Mouse (Mus musculus) retina, postnatal 7 days (tissue): ENCODE results near the gene Ankrd11.

Experiments used
- DNase-seq: peaks from one replicate; pipeline ENCODE4 v3.0.0-alpha.2; 2012; ENCODE audit warnings: low read depth, low spot score

Gene Ankrd11

GRCm38 (mm10) chr8:122925939-122926722 lies 115.9 kb downstream of the Ankrd11 start:
- DNase-seq: no peak

GRCm38 (mm10) chr8:122924091-122924490 lies 118.0 kb downstream of the Ankrd11 start:
- DNase-seq: no peak

GRCm38 (mm10) chr8:122923431-122924090 lies 118.5 kb downstream of the Ankrd11 start:
- no peak for DNase-seq

- DNase-seq: no peak
Measured at GRCm38 (mm10) chr8:122922945-122923344, 119.1 kb downstream of the Ankrd11 start.

GRCm38 (mm10) chr8:122920890-122921289 lies 121.2 kb downstream of the Ankrd11 start:
- DNase-seq: no peak

- no peak for DNase-seq
Measured at GRCm38 (mm10) chr8:122918438-122919107, 123.5 kb downstream of the Ankrd11 start.

- DNase-seq: no peak
Measured at GRCm38 (mm10) chr8:122917531-122918392, 124.3 kb downstream of the Ankrd11 start.

DNA sequence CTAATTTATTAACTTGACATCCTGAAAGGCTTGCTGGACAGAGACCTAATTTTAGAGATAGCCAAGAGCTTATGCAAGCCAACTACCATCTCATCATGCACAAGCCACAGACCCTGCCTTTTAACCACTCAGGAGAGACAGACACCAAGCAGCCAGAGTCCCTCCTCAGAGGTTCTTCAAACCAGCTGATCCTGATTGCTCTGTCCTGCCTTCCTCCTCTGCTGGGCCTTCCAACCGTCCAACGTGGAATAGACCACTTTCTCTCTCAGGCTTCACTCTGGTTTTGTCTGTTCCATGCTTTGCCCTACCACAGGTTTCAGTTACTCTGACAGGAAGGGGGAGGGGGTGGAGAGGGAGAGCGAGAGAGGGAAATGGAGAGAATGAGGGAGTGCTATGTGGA lies 125.3 kb downstream of the Ankrd11 start:
- no peak for DNase-seq

DNA sequence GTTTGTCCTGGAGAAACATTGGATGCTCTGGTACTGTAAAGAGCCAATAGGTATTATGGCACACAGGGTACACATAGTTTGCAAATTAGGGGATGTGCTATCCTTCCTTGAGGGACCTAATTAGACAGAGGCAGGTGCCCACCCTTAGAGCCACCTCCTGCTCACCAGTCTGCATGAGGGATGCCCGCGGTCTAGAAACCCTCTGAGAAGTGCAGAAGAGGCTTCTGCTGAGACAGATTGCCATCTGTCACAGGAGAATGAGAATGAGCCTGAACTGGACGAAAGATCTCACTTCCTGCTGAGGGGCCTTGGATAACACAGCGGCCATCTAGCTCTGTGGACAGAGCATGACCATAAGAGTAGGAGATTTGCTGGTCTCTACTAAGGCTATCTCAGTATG lies 129.2 kb downstream of the Ankrd11 start:
- DNase-seq: no peak

- no peak for DNase-seq
Measured at GRCm38 (mm10) chr8:122912150-122912549, 129.9 kb downstream of the Ankrd11 start.

DNA sequence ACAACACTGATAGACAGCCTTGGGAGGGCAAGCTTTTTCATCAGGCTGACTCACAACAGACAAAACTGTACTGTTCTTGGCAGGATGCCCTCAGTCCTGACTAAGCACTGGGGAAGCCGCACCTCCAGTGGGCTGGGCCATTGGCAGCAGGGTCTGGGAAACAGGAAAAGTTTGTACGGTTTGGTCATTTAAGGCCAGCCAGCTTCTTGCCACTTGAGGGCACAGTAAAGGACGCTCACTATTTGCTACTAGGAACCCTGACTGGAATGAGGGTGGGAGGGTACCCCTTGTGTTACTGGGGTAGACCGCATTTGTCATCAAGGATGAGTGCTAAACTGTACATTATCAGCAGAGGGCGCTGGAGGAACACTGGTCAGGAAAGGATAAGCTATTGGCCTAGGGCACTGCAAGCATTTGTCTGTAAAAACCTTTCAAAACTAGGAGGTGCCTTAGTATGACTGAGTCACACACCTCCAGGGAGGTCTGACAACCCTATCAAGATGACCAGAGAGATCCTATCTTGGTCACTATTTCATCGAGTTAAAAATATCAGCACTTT lies 135.5 kb downstream of the Ankrd11 start:
- peak; percentile 74 for DNase-seq

GRCm38 (mm10) chr8:122905346-122905745 lies 136.7 kb downstream of the Ankrd11 start:
- no peak for DNase-seq

- DNase-seq: no peak
Measured at GRCm38 (mm10) chr8:122904496-122904895, 137.6 kb downstream of the Ankrd11 start.

DNA sequence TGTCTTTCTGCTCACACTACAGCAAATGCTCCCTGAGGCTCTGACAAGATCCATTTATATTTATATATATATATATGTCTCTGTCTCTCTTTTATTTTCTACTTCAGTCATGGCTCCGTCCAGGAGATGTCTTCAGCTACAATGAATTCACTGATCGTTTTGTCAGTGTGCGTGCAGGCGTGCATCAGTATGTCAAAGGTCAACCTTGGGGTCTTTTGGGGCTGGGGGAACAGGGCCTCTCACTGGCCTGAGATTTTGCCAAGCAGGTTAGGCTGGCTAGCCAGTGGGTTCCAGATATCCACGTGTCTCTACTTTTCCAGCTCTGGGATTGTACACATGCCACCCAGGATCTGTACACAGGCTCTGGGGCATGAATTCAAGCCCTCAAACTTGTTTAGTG lies 139.1 kb downstream of the Ankrd11 start:
- DNase-seq: no peak

- no peak for DNase-seq
Measured at GRCm38 (mm10) chr8:122902581-122902980, 139.5 kb downstream of the Ankrd11 start.

- no peak for DNase-seq
Measured at GRCm38 (mm10) chr8:122901892-122902515, 140.1 kb downstream of the Ankrd11 start.

DNA sequence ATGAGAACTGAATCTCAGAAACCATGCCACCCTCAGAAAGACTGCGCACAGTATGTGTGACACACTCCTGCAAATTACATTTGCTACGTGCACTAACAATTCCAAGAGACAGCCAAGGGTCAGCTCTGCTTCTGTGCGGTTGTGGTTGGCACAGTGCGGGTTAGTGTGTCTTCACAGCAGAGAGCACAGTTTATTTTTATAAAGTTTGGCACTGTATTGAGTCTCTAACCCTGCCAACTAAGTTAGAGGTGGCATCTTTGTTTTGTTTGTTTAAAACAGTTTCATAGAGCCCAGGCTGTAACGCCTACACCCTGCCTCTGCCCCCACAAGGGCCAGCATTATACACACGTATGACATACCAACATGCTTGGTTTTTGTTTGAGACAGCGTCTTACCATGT lies 140.6 kb downstream of the Ankrd11 start:
- DNase-seq: no peak

DNA sequence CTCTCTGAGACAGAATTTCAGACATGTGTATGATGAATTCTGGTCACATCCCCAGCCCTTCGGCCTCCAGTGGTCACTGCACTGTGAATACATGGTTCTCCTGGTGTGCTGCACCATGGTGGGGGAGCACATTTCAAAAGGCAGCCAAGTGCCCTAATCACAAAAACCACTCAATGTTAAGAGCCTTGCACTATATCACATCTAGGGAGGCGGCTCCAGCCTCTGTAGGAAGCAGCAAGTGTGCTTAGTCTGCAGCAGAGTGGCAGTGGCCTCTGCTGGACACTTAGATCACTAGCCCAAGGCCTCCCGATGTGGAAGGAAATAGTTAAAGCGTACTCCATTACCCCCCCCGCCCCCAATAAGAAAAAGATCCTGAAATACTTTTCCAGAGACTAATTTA lies 143.0 kb downstream of the Ankrd11 start:
- no peak for DNase-seq

- DNase-seq: no peak
Measured at GRCm38 (mm10) chr8:122898473-122898872, 143.6 kb downstream of the Ankrd11 start.

DNA sequence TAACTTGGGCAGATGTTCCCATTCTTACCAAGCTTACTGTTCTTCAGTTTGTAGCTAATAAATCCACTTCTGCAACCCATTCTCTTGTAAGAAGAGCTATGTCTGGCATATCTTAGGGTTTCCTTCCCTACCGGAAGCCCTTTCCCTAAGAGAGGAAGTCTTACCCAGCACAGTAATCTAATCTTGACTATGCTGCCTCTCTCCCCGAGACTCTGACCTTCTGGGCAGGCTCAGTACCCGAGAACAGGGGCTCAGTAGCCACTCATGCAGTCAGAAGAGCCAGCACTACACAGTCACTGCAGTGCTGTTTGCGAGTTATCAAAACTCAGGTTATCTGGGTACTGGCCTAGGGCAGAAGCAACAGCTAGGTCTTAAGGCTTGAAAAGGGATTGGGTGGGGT lies 144.1 kb downstream of the Ankrd11 start:
- DNase-seq: no peak

DNA sequence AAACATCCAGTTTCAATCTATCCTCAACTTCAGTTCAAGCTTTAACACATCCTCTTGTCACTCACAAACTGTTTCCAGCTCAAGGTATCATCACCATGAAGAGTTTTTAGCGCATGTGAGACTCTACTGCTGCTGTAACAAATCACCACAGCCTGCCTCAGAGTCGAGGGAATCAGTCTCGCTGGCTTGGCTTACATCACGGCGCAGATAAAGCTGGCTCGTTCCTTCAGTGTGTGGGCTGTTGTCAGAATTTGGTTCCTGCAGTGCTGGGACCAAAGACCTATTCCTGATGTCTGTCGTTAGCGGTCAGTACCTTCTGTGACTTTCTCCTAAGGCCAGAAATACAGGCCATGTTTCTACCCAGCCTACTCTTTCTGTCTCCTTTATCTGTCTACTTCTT lies 144.9 kb downstream of the Ankrd11 start:
- DNase-seq: no peak
